Mouse (Mus musculus): ENCODE results near the gene Prr22. TPM values are rescaled to one million over a fixed set of nuclear protein-coding genes. Genes with fewer than 3 reads are reported as not detected.

Prr22 gene
- polyA plus RNA-seq, 1 experiment from 2014 or later = 1.0 TPM

GRCm38 (mm10) chr17:56789286-56789685 lies 19.2 kb downstream of the Prr22 start:
- no peaks in the 10 kb centered on the region for H3K27me3 ChIP-seq (ENCODE audit: control insufficient read depth, insufficient read depth, low read length)
- no peak overlapping the region for H3K4me3 ChIP-seq (ENCODE audit: low read depth, low read length)
- H3K9me3 ChIP-seq (ENCODE audit: control insufficient read depth, low read length) = no peaks in the 10 kb centered on the region
- DNase-seq (ENCODE audit: low spot score, missing footprints) = no peak
- H3K36me3 ChIP-seq (ENCODE audit: control insufficient read depth, insufficient read depth, low read length) = no peaks in the 10 kb centered on the region
- 92% methylated on average over 6 of the region's 6 CpGs for WGBS
- H3K27ac ChIP-seq (ENCODE audit: low read depth, low read length) = no peak overlapping the region
- no peaks in the 10 kb centered on the region for H3K4me1 ChIP-seq (ENCODE audit: control insufficient read depth, insufficient read depth, low read length)
- no peak overlapping the region for H3K4me2 ChIP-seq
- ATAC-seq (ENCODE audit: low FRiP score) = no peak
- H3K9ac ChIP-seq (ENCODE audit: low read length) = no peak overlapping the region

GRCm38 (mm10) chr17:56792588-56792987 lies 22.5 kb downstream of the Prr22 start:
- Histone ChIP-seq H3K27me3 (ENCODE audit: control insufficient read depth, insufficient read depth, low read length) (no peaks in the 10 kb centered on the region), H3K9me3 (ENCODE audit: control insufficient read depth, low read length) (no peaks in the 10 kb centered on the region), H3K36me3 (ENCODE audit: control insufficient read depth, insufficient read depth, low read length) (no peaks in the 10 kb centered on the region), H3K27ac (ENCODE audit: low read depth, low read length) (no peak overlapping the region), H3K9ac (ENCODE audit: low read length) (no peak overlapping the region), H3K4me3 (ENCODE audit: low read depth, low read length) (no peak overlapping the region), H3K4me1 (ENCODE audit: control insufficient read depth, insufficient read depth, low read length) (no peaks in the 10 kb centered on the region), H3K4me2 (no peak overlapping the region)
- WGBS = 79% methylated on average over 3 of the region's 3 CpGs
- ATAC-seq (ENCODE audit: low FRiP score) (no peak), DNase-seq (ENCODE audit: low spot score, missing footprints) (no peak)

- WGBS = 66% methylated on average over 6 of the region's 6 CpGs
- no peak for DNase-seq (ENCODE audit: low spot score, missing footprints)
Measured at GRCm38 (mm10) chr17:56793614-56794319, 23.7 kb downstream of the Prr22 start.

GRCm38 (mm10) chr17:56799276-56799675 lies 29.2 kb downstream of the Prr22 start:
- no peaks in the 10 kb centered on the region for H3K27me3 ChIP-seq (ENCODE audit: control insufficient read depth, insufficient read depth, low read length)
- H3K9ac ChIP-seq (ENCODE audit: low read length) = no peak overlapping the region
- ATAC-seq (ENCODE audit: low FRiP score) = no peak
- H3K27ac ChIP-seq (ENCODE audit: low read depth, low read length) = no peak overlapping the region
- no peak overlapping the region for H3K4me3 ChIP-seq (ENCODE audit: low read depth, low read length)
- no peaks in the 10 kb centered on the region for H3K4me1 ChIP-seq (ENCODE audit: control insufficient read depth, insufficient read depth, low read length)
- H3K9me3 ChIP-seq (ENCODE audit: control insufficient read depth, low read length) = no peaks in the 10 kb centered on the region
- 86% methylated on average over 3 of the region's 3 CpGs for WGBS
- DNase-seq (ENCODE audit: low spot score, missing footprints) = no peak
- no peak overlapping the region for H3K4me2 ChIP-seq
- no peaks in the 10 kb centered on the region for H3K36me3 ChIP-seq (ENCODE audit: control insufficient read depth, insufficient read depth, low read length)

More at GRCm38 (mm10) chr17:56793614-56794319, 23.7 kb downstream of the Prr22 start:
- Histone ChIP-seq H3K27me3 (ENCODE audit: control insufficient read depth, insufficient read depth, low read length) (no peaks in the 10 kb centered on the region), H3K9me3 (ENCODE audit: control insufficient read depth, low read length) (no peaks in the 10 kb centered on the region), H3K4me2 (no peak overlapping the region), H3K9ac (ENCODE audit: low read length) (no peak overlapping the region), H3K27ac (ENCODE audit: low read depth, low read length) (no peak overlapping the region), H3K36me3 (ENCODE audit: control insufficient read depth, insufficient read depth, low read length) (no peaks in the 10 kb centered on the region), H3K4me1 (ENCODE audit: control insufficient read depth, insufficient read depth, low read length) (no peaks in the 10 kb centered on the region), H3K4me3 (ENCODE audit: low read depth, low read length) (no peak overlapping the region)
- no peak for ATAC-seq (ENCODE audit: low FRiP score)

GRCm38 (mm10) chr17:56802065-56802464 lies 32.0 kb downstream of the Prr22 start:
- no peak overlapping the region for H3K9ac ChIP-seq (ENCODE audit: low read length)
- ATAC-seq (ENCODE audit: low FRiP score) (no peak), DNase-seq (ENCODE audit: low spot score, missing footprints) (no peak)
- H3K36me3 ChIP-seq (ENCODE audit: control insufficient read depth, insufficient read depth, low read length) = no peaks in the 10 kb centered on the region
- no peak overlapping the region for H3K27ac ChIP-seq (ENCODE audit: low read depth, low read length)
- 87% methylated on average over 8 of the region's 8 CpGs for WGBS
- no peaks in the 10 kb centered on the region for H3K4me1 ChIP-seq (ENCODE audit: control insufficient read depth, insufficient read depth, low read length)
- H3K4me3 ChIP-seq (ENCODE audit: low read depth, low read length) = no peak overlapping the region
- no peaks in the 10 kb centered on the region for H3K9me3 ChIP-seq (ENCODE audit: control insufficient read depth, low read length)
- no peaks in the 10 kb centered on the region for H3K27me3 ChIP-seq (ENCODE audit: control insufficient read depth, insufficient read depth, low read length)
- H3K4me2 ChIP-seq = no peak overlapping the region

GRCm38 (mm10) chr17:56804952-56805351 lies 34.9 kb downstream of the Prr22 start:
- ATAC-seq (ENCODE audit: low FRiP score) (no peak), DNase-seq (ENCODE audit: low spot score, missing footprints) (no peak)
- peaks cover 4% of the 10 kb centered on the region for H3K4me1 ChIP-seq (ENCODE audit: control insufficient read depth, insufficient read depth, low read length)
- no peaks in the 10 kb centered on the region for H3K36me3 ChIP-seq (ENCODE audit: control insufficient read depth, insufficient read depth, low read length)
- no peak overlapping the region for H3K27ac ChIP-seq (ENCODE audit: low read depth, low read length)
- no peak overlapping the region for H3K4me3 ChIP-seq (ENCODE audit: low read depth, low read length)
- peaks cover 5% of the 10 kb centered on the region; the same call in 1 of the 2 replicates for H3K27me3 ChIP-seq (ENCODE audit: control insufficient read depth, insufficient read depth, low read length)
- no peaks in the 10 kb centered on the region for H3K9me3 ChIP-seq (ENCODE audit: control insufficient read depth, low read length)
- H3K4me2 ChIP-seq = no peak overlapping the region
- WGBS = 86% methylated on average over 5 of the region's 5 CpGs
- no peak overlapping the region for H3K9ac ChIP-seq (ENCODE audit: low read length)

- WGBS = 87% methylated on average over 1 of the region's 1 CpGs
- H3K27ac ChIP-seq (ENCODE audit: low read depth, low read length) = no peak overlapping the region
- no peak overlapping the region for H3K4me3 ChIP-seq (ENCODE audit: low read depth, low read length)
- H3K27me3 ChIP-seq (ENCODE audit: control insufficient read depth, insufficient read depth, low read length) = peaks cover 5% of the 10 kb centered on the region; the same call in 1 of the 2 replicates
- H3K9me3 ChIP-seq (ENCODE audit: control insufficient read depth, low read length) = no peaks in the 10 kb centered on the region
- no peak for ATAC-seq (ENCODE audit: low FRiP score)
- no peak for DNase-seq (ENCODE audit: low spot score, missing footprints)
- H3K4me1 ChIP-seq (ENCODE audit: control insufficient read depth, insufficient read depth, low read length) = peaks cover 12% of the 10 kb centered on the region
- H3K9ac ChIP-seq (ENCODE audit: low read length) = no peak overlapping the region
- no peak overlapping the region for H3K4me2 ChIP-seq
- H3K36me3 ChIP-seq (ENCODE audit: control insufficient read depth, insufficient read depth, low read length) = no peaks in the 10 kb centered on the region
Measured at GRCm38 (mm10) chr17:56805784-56806183, 35.7 kb downstream of the Prr22 start.

- peaks cover 17% of the 10 kb centered on the region for H3K27me3 ChIP-seq (ENCODE audit: control insufficient read depth, insufficient read depth, low read length)
- 12% methylated on average over 9 of the region's 9 CpGs for WGBS
- ATAC-seq (ENCODE audit: low FRiP score) = peak; percentile 84
Measured at GRCm38 (mm10) chr17:56808518-56808917, 38.5 kb downstream of the Prr22 start.

GRCm38 (mm10) chr17:56810245-56810644 lies 40.2 kb downstream of the Prr22 start:
- H3K9ac ChIP-seq (ENCODE audit: low read length) = peak overlapping the region; percentile 1; the same call in 1 of the 2 replicates
- WGBS = 0% methylated on average over 3 of the region's 3 CpGs
- no peaks in the 10 kb centered on the region for H3K9me3 ChIP-seq (ENCODE audit: control insufficient read depth, low read length)
- H3K4me2 ChIP-seq = peak overlapping the region; percentile 9; the same call in 1 of the 2 replicates
- DNase-seq (ENCODE audit: low spot score, missing footprints) (peak; percentile 92), ATAC-seq (ENCODE audit: low FRiP score) (peak; percentile 43)
- H3K27me3 ChIP-seq (ENCODE audit: control insufficient read depth, insufficient read depth, low read length) = peaks cover 17% of the 10 kb centered on the region
- H3K4me1 ChIP-seq (ENCODE audit: control insufficient read depth, insufficient read depth, low read length) = peaks cover 39% of the 10 kb centered on the region
- 0 out of 2 replicates have a peak overlapping the region, but pooled peaks have one; percentile 3 for H3K27ac ChIP-seq (ENCODE audit: low read depth, low read length)
- no peaks in the 10 kb centered on the region for H3K36me3 ChIP-seq (ENCODE audit: control insufficient read depth, insufficient read depth, low read length)
- H3K4me3 ChIP-seq (ENCODE audit: low read depth, low read length) = no peak overlapping the region

More at GRCm38 (mm10) chr17:56808518-56808917, 38.5 kb downstream of the Prr22 start:
- peak; percentile 96 for DNase-seq (ENCODE audit: low spot score, missing footprints)
- Histone ChIP-seq H3K9ac (ENCODE audit: low read length) (no peak overlapping the region), H3K4me2 (no peak overlapping the region), H3K9me3 (ENCODE audit: control insufficient read depth, low read length) (no peaks in the 10 kb centered on the region), H3K4me1 (ENCODE audit: control insufficient read depth, insufficient read depth, low read length) (peaks cover 25% of the 10 kb centered on the region), H3K4me3 (ENCODE audit: low read depth, low read length) (no peak overlapping the region), H3K36me3 (ENCODE audit: control insufficient read depth, insufficient read depth, low read length) (no peaks in the 10 kb centered on the region), H3K27ac (ENCODE audit: low read depth, low read length) (no peak overlapping the region)

Measured in midbrain, embryonic 11.5 days (tissue).